Mouse (Mus musculus) cerebellum, postnatal 14 days (tissue): ENCODE results near the gene Fbxo2.
"Not testable (repeated sequence)": the region's sequence is repeated elsewhere in the genome, so short reads cannot be mapped to it uniquely, and the experiment has no call there.

Source experiments
- DNase-seq, 2 experiments: peaks; one replicate each; pipeline ENCODE4 v3.0.0; 2021; ENCODE audit warnings: mixed read lengths in 2 of 2

Gene Fbxo2

DNA sequence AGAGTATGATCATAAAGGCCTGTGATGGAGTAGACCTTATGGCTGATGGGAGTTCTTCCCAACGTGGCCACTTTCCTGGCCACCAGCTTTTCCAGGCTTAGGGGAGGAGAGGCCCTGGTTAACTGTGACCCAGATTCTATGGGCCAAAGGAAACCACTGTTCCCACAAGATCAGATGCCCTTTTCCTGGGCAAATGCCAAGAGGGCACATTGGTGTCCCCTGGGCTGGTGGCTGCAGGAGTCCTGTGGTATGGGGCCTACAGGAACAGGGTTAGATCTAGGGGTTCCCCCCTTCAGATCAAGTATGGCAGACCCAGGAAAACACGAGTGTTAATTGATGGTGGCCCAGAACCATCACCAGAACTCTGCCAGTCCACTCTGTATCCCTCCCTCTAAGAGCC is 12.7 kb upstream of the Fbxo2 start:
- DNase-seq, result no peak

- DNase-seq, result no peak
These were observed 10.9 kb upstream of the Fbxo2 start for GRCm38 (mm10) chr4:148149540-148149939.

DNA sequence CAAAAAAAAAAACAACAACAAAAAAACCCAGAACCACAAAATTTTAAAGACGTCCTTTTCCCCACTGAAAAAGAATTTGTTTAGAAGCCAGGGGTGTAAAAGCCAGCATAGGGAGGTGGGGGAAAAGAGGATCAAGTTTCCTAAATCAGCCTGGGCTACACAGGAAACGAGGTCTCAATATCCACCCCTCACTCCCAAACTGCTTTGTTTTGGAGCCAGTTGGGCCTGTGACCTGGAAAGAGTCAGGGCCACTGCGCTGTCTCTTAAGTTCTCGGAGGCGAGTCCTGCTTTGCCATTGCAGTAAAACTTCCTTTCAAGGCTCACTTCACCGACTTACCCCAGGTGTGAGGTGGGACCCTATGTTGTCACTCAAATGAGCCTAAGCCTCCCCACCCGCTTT is 10.2 kb upstream of the Fbxo2 start:
- no peak for DNase-seq

DNA sequence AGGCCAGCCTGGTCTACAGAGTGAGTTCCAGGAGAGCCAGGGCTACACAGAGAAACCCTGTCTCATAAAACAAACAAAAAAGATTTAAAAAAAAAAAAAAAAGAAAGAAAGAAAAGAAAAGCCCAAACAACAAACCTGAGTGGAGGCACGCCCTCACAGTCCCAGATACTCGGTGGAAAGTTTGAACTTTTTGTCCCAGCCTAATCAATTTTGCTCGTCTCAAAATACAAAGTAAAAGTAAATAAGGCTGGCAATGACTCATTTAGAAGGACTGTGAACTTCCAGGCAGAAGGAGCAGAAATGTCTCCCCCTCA is 9.5 kb upstream of the Fbxo2 start:
- DNase-seq, result no peak

GRCm38 (mm10) chr4:148151267-148152168 is 8.9 kb upstream of the Fbxo2 start, which contains the start of gene Fbxo6:
Gene Fbxo6, minus strand, starts transcription at chr4:148152140.
- DNase-seq, result peak; percentile 90 to 92

DNA sequence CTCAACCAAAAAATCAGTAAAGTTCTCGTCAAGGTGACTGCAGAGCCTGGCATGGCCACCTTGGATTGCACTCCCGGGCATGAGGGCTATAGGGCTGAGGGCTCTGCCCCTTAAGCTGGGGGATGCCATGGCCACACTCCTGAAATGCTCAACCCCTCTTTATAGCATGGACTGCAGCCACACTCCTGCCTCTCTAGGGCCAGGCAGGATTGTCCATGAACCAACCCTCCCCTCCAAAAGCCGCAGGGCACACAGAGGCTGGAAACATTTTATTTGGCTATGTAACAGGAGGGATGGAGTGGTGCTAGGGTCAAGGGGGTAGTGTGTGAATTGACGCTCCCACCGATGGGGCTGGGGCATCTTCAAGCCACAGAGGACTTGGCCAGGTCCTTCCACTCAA is 7.9 kb upstream of the Fbxo2 start:
- no peak for DNase-seq

DNA sequence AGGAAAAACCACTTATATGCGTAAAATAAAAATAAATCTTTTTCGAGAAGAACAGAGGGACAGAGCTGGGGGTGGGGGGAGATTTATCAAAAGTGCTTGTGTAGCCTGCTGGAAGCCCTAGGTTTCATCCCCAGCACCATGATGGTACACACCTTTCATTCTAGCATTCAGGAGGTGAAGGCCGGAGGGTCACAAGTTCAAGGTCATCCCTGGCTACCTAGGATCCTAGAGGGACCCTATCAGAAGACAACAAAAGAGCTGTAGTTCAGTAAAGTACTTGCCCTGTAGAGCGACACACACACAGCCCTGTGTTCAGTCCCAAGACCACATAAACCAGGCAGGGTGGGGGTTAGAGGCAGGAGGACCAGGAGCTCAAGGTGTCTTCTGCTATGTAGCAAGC is 6.4 kb upstream of the Fbxo2 start:
- DNase-seq, result no peak

GRCm38 (mm10) chr4:148154982-148155381 is 5.4 kb upstream of the Fbxo2 start:
- peak; percentile 79 to 88 for DNase-seq

GRCm38 (mm10) chr4:148158436-148159348 is 1.7 kb upstream of the Fbxo2 start:
- DNase-seq, result peak; percentile 69 to 76

DNA sequence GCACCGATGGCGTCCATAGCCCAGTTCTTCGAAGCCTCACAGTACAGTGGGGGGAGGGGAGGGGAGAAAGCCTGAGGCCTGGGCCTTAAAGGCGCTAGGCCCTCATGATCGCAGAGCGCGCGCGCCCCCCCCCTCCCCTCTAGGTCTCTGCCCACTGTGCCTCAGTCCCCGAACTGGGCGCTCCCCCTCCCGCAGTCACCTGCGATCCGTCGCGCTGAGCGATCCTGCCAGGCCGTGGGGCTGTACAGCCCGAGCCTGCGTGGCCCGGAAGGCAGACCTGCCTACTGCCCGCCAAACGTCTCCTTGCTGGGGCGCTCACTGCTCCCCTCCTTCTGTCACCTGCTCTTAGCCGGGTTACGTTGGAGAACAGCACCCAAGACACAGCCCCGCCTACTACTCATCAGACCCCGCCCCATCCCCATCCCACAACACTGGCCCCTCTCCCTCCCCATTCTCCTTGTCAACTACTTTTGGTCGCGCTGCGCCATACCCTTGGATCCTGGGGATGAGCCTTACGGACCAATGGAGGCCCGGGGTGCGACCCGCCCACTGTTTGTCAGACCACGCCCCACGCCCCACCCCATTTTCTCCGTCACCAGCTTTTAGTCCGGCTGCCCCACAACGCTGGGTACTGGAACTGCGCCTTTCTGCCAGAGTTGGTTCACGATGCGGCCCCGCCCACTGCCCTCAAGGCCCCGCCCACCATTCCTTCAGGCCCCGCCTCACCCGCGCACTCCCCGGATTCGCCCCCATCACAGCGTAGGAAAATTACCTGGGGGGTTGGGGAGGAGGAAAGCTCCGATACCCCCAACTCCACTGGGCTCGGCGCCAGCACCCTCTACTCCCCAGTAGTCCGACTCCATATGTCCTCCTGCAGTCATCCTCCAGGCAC is 631 bp upstream of the Fbxo2 start:
- DNase-seq, result peak; percentile 97 to 98

DNA sequence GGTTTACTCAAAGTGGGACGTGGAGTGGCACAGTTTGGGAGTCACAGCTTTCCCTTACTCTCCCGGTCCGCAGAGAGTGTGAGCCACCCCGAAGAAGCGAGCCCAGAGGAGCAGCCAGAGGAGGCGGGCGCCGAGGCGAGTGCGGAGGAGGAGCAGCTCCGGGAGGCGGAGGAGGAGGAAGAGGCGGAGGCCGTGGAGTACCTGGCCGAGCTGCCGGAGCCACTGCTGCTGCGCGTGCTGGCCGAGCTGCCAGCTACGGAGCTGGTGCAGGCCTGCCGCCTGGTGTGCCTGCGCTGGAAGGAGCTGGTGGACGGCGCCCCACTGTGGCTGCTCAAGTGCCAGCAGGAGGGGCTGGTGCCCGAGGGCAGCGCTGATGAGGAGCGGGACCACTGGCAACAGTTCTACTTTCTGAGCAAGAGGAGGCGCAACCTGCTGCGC is 3.6 kb downstream of the Fbxo2 start:
- DNase-seq, result peak; percentile 68 to 75

DNA sequence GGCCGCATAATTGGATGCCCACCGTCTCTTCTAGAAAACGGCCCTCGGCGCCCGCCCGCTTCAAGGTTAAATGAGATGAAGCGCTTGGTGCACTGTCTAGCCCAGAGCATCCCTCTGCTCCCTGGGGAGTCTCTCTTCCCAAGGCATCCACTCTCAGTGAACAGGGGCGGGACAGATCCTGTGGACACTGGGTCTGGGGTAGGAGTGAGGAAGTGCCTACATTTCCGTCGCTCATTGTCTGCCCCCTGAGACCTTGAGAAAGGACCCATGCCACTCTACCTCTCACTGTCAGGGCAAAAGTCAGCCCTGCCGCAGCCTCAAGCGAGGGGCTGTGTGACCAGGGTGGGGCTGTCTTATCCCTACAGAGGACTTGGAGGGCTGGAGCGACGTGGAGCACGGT is 4.0 kb downstream of the Fbxo2 start:
- no peak for DNase-seq

- no peak for DNase-seq
These were observed 5.1 kb downstream of the Fbxo2 start for GRCm38 (mm10) chr4:148165551-148165950.

GRCm38 (mm10) chr4:148166431-148166830 is 6.0 kb downstream of the Fbxo2 start:
- DNase-seq, result peak; percentile 67 to 74

- peak; percentile 83 to 92 for DNase-seq
These were observed 6.6 kb downstream of the Fbxo2 start for GRCm38 (mm10) chr4:148166986-148167385.

- DNase-seq, result peak; percentile 84 to 87
These were observed 7.9 kb downstream of the Fbxo2 start for GRCm38 (mm10) chr4:148168287-148168686.

GRCm38 (mm10) chr4:148169586-148169985 is 9.2 kb downstream of the Fbxo2 start:
- no peak for DNase-seq

GRCm38 (mm10) chr4:148170842-148171241 is 10.4 kb downstream of the Fbxo2 start:
- DNase-seq, result peak; percentile 80 to 81

DNA sequence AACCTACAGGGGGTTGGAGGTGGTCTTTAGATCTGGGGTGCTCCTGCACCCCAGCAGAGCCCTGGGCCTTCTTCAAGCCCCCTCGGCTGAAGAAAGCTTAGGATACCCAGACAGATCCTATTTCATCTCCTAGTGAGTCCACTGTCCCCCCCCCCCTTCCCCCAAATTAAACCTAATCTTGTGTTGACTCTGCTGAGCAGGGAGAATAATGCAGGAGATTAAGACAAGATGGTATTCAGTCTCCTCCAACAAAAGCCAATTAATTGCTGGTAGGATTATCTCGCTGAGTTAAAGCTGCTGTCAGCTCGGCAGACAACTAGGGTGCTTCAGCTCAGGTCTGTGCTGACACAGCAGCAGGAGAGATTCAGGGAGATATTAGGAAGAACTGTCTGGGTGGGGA is 10.8 kb downstream of the Fbxo2 start:
- DNase-seq, result no peak

DNA sequence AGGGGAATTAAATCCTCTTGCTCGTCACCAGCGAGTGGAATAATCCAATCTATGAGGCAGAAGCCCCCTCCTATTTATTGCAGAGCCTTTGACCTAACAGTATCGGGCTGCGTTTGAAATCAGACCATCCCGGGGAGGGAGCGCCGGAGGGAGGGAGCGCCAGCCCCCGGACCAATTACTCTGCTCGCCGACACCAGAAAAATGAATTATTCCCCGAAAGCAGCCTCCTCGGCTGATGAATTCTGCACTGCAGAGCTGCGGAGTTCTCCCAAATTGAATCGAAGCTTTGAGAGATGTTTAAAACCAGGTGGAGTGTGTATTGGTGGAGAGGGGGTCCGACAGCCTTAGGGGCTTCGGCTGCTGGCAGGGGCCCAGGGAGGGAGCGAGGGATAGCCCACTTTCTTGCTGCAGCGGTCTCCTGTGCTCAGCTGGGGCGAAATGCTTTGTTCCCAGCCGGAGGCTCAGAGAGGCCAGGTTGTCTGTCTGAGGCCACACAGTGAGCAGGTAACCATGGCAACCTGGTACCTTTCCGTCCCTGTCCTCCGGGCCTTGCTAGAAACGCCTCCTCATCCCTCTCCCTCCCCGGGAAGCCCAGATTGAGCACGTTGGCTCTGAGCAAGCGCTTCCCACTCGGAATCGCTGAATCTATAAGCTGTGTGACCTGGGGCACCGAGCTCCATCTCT is 13.5 kb downstream of the Fbxo2 start:
- DNase-seq, result peak; percentile 62 to 74

- DNase-seq, result no peak
These were observed 14.1 kb downstream of the Fbxo2 start for GRCm38 (mm10) chr4:148174495-148174862.

DNA sequence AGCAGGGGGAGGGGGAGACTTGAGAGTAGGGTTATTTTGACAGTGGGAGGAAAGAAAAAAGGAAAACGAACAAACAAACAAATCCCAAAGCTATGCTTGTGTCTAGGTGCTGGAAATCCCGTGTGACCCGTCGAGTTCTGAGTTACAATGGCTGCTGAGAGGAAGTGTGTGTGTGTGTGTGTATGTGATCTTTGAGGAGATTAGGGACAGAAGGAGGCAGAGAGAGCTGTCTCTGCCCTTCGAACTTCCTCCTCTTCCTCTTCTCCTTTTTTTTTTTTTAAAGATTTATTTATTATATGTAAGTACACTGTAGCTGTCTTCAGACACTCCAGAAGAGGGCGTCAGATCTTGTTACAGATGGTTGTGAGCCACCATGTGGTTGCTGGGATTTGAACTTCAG is 16.2 kb downstream of the Fbxo2 start:
- not testable (repeated sequence) for DNase-seq
